Mouse (Mus musculus): Measurements from ENCODE around the gene Tns3. TPM values are rescaled to one million over a fixed set of nuclear protein-coding genes. Genes with fewer than 3 reads are reported as not detected.
"Not testable (repeated sequence)": the region's sequence is repeated elsewhere in the genome, so short reads cannot be mapped to it uniquely, and the experiment has no call there.

Gene Tns3
- total RNA-seq, 2 experiments from 2014 or later = 22.3 to 23.2 TPM

GRCm38 (mm10) chr11:8575217-8576180, 88.8 kb downstream of the Tns3 start:
- DNase-seq = no peak

GRCm38 (mm10) chr11:8574562-8574961, 89.8 kb downstream of the Tns3 start:
- no peak for DNase-seq

GRCm38 (mm10) chr11:8572762-8573161, 91.6 kb downstream of the Tns3 start:
- DNase-seq = no peak

- peak in 1 of 2 experiments; percentile 26 for DNase-seq
These were observed 94.9 kb downstream of the Tns3 start for GRCm38 (mm10) chr11:8569232-8570028.

GRCm38 (mm10) chr11:8568829-8569228, 95.5 kb downstream of the Tns3 start:
- no peak for DNase-seq

- peak in 1 of 2 experiments; percentile 75 for DNase-seq
These were observed 98.0 kb downstream of the Tns3 start for GRCm38 (mm10) chr11:8566250-8566853.

GRCm38 (mm10) chr11:8558761-8559282, 105.5 kb downstream of the Tns3 start:
- no peak for DNase-seq

GRCm38 (mm10) chr11:8558258-8558657, 106.1 kb downstream of the Tns3 start:
- peak; percentile 49 to 57 for DNase-seq

- peak; percentile 49 to 63 for DNase-seq
These were observed 107.3 kb downstream of the Tns3 start for GRCm38 (mm10) chr11:8557006-8557405.

GRCm38 (mm10) chr11:8551710-8552109, 112.6 kb downstream of the Tns3 start:
- no peak for DNase-seq

- DNase-seq = no peak
These were observed 116.7 kb downstream of the Tns3 start for GRCm38 (mm10) chr11:8547661-8548060.

GRCm38 (mm10) chr11:8545798-8546197, 118.5 kb downstream of the Tns3 start:
- peak; percentile 34 to 45 for DNase-seq

GRCm38 (mm10) chr11:8544355-8544754, 120.0 kb downstream of the Tns3 start:
- no peak for DNase-seq

- DNase-seq = no peak
These were observed 123.0 kb downstream of the Tns3 start for GRCm38 (mm10) chr11:8541222-8541815.

- no peak for DNase-seq
These were observed 124.6 kb downstream of the Tns3 start for GRCm38 (mm10) chr11:8539593-8540265.

GRCm38 (mm10) chr11:8537013-8537614, 127.2 kb downstream of the Tns3 start:
- DNase-seq = peak; percentile 38 to 58

GRCm38 (mm10) chr11:8534893-8535292, 129.4 kb downstream of the Tns3 start:
- DNase-seq = peak; percentile 72 to 83

- not testable (repeated sequence) for DNase-seq
These were observed 131.6 kb downstream of the Tns3 start for GRCm38 (mm10) chr11:8532771-8533170.

- DNase-seq = no peak
These were observed 132.1 kb downstream of the Tns3 start for GRCm38 (mm10) chr11:8532112-8532747.

GRCm38 (mm10) chr11:8530506-8530905, 133.8 kb downstream of the Tns3 start:
- no peak for DNase-seq

Measured in heart, adult 18-20 months (tissue).